In genomic region chr6:41604401-41605050, GRCm38 (mm10) we compare ENCODE assay signal across 8 mouse cellular contexts. TPM values are rescaled to one million over a fixed set of nuclear protein-coding genes. Genes with fewer than 3 reads are reported as not detected.
A peak's percentile ranks its signal among the peaks of the same experiment; 100 is the strongest.
DNase-seq lines count a peak whose midpoint lies in the region; ATAC-seq and TF ChIP-seq lines count a peak whose summit lies in the region.

No protein-coding gene starts in this region.

- peaks cover 5% of the 10 kb centered on the region for H3K4me1 ChIP-seq in embryonic facial prominence, embryonic 14.5 days (ENCODE audit: control insufficient read depth, insufficient read depth, low read length)
- peaks cover 33% of the 10 kb centered on the region for H3K4me1 ChIP-seq in hindbrain, embryonic 15.5 days (replicated peaks)
- H3K4me1 ChIP-seq in limb, embryonic 14.5 days (ENCODE audit: control insufficient read depth, insufficient read depth, low read length): peaks cover 6% of the 10 kb centered on the region; the same call in 1 of the 2 replicates
- H3K4me1 ChIP-seq in midbrain, embryonic 14.5 days (ENCODE audit: control insufficient read depth, insufficient read depth, low read length): peaks cover 20% of the 10 kb centered on the region
- H3K4me1 ChIP-seq in testis, adult 2 months (ENCODE audit: control insufficient read depth, insufficient read depth, low read length): peaks cover 4% of the 10 kb centered on the region

- peak overlapping the region; percentile 82 for H3K9ac ChIP-seq in embryonic facial prominence, embryonic 14.5 days (ENCODE audit: low read depth, low read length)
- H3K9ac ChIP-seq in hindbrain, embryonic 15.5 days: peak overlapping the region; percentile 94
- peak overlapping the region; percentile 81 for H3K9ac ChIP-seq in limb, embryonic 14.5 days (ENCODE audit: low read depth, low read length, severe bottlenecking)
- peak overlapping the region; percentile 90 for H3K9ac ChIP-seq in midbrain, embryonic 14.5 days (replicated peaks; ENCODE audit: low read length)

- 0 out of 2 replicates have a peak, but pooled peaks have one; percentile 40 for TF ChIP-seq POLR2A in limb, embryonic 14.5 days (IDR thresholded peaks at IDR 0.05; ENCODE audit: borderline replicate concordance, extremely low read depth, insufficient read depth, insufficient read length)
- no peak for TF ChIP-seq POLR2A in testis, adult 2 months (IDR thresholded peaks at IDR 0.05; ENCODE audit: control insufficient read depth, low read depth, low read length)

- peak; percentile 56 for ATAC-seq in embryonic facial prominence, embryonic 14.5 days (ENCODE audit: low read depth)
- peak; percentile 77 for ATAC-seq in hindbrain, embryonic 15.5 days (ENCODE audit: low FRiP score, low read depth)
- ATAC-seq in limb, embryonic 14.5 days (ENCODE audit: low FRiP score, low read depth): peak; percentile 74
- peak; percentile 77 for ATAC-seq in midbrain, embryonic 14.5 days (ENCODE audit: low FRiP score, low TSS enrichment)

- H3K9me3 ChIP-seq in embryonic facial prominence, embryonic 14.5 days (ENCODE audit: control insufficient read depth, low read length): no peaks in the 10 kb centered on the region
- H3K9me3 ChIP-seq in hindbrain, embryonic 15.5 days: no peaks in the 10 kb centered on the region
- H3K9me3 ChIP-seq in limb, embryonic 14.5 days (ENCODE audit: control insufficient read depth, low read length): no peaks in the 10 kb centered on the region
- H3K9me3 ChIP-seq in midbrain, embryonic 14.5 days (ENCODE audit: control insufficient read depth, low read length): no peaks in the 10 kb centered on the region

- peak; percentile 72 to 74 for DNase-seq in cerebellum, postnatal 10 days
- no peak for DNase-seq in cerebellum, adult 11-12 months
- DNase-seq in MEL-GATA-1-ER (ENCODE audit: extremely low read depth, low read depth): peak; percentile 36
- peak; percentile 86 for DNase-seq in embryonic facial prominence, embryonic 14.5 days (ENCODE audit: low spot score)
- DNase-seq in limb, embryonic 14.5 days (ENCODE audit: low spot score): peak; percentile 88
- peak; percentile 91 for DNase-seq in midbrain, embryonic 14.5 days

- no peaks in the 10 kb centered on the region for H3K27me3 ChIP-seq in embryonic facial prominence, embryonic 14.5 days (replicated peaks; ENCODE audit: control insufficient read depth, insufficient read depth, low read length)
- H3K27me3 ChIP-seq in hindbrain, embryonic 15.5 days: no peaks in the 10 kb centered on the region
- no peaks in the 10 kb centered on the region for H3K27me3 ChIP-seq in limb, embryonic 14.5 days (ENCODE audit: control insufficient read depth, insufficient read depth, low read length)
- no peaks in the 10 kb centered on the region for H3K27me3 ChIP-seq in midbrain, embryonic 14.5 days (ENCODE audit: control insufficient read depth, insufficient read depth, low read length)
- no peaks in the 10 kb centered on the region for H3K27me3 ChIP-seq in testis, adult 2 months (ENCODE audit: control insufficient read depth, insufficient read depth, low read length)

- WGBS in embryonic facial prominence, embryonic 14.5 days: 0% methylated on average over 22 of the region's 23 CpGs
- WGBS in hindbrain, embryonic 15.5 days: under 1% methylated on average over 23 of the region's 23 CpGs
- 1% methylated on average over 23 of the region's 23 CpGs for WGBS in limb, embryonic 14.5 days
- WGBS in midbrain, embryonic 14.5 days: under 1% methylated on average over 23 of the region's 23 CpGs

- H3K36me3 ChIP-seq in embryonic facial prominence, embryonic 14.5 days (ENCODE audit: control insufficient read depth, insufficient read depth, low read length): no peaks in the 10 kb centered on the region
- no peaks in the 10 kb centered on the region for H3K36me3 ChIP-seq in hindbrain, embryonic 15.5 days
- no peaks in the 10 kb centered on the region for H3K36me3 ChIP-seq in limb, embryonic 14.5 days (ENCODE audit: control insufficient read depth, insufficient read depth, low read length)
- H3K36me3 ChIP-seq in midbrain, embryonic 14.5 days (ENCODE audit: control insufficient read depth, insufficient read depth, low read length): no peaks in the 10 kb centered on the region
- H3K36me3 ChIP-seq in testis, adult 2 months (ENCODE audit: control insufficient read depth, insufficient read depth, low read length): no peaks in the 10 kb centered on the region

- peak; percentile 45; the same call in 1 of the 2 replicates for TF ChIP-seq CTCF in testis, adult 2 months (IDR thresholded peaks at IDR 0.05; ENCODE audit: control insufficient read depth, insufficient read depth, insufficient replicate concordance, low read depth, low read length)

- peak overlapping the region; percentile 90 for H3K27ac ChIP-seq in embryonic facial prominence, embryonic 14.5 days (replicated peaks; ENCODE audit: low read depth, low read length)
- H3K27ac ChIP-seq in hindbrain, embryonic 15.5 days (replicated peaks): peak overlapping the region; percentile 94
- peak overlapping the region; percentile 87 for H3K27ac ChIP-seq in limb, embryonic 14.5 days (replicated peaks; ENCODE audit: low read depth, low read length)
- H3K27ac ChIP-seq in midbrain, embryonic 14.5 days (replicated peaks; ENCODE audit: low read depth, low read length): peak overlapping the region; percentile 92
- no peak overlapping the region for H3K27ac ChIP-seq in testis, adult 2 months (ENCODE audit: control insufficient read depth, insufficient read depth, low read depth, low read length)

- H3K4me2 ChIP-seq in embryonic facial prominence, embryonic 14.5 days (ENCODE audit: low read depth, low read length): peak overlapping the region; percentile 97
- H3K4me2 ChIP-seq in hindbrain, embryonic 15.5 days: peak overlapping the region; percentile 98
- peak overlapping the region; percentile 93 for H3K4me2 ChIP-seq in limb, embryonic 14.5 days (replicated peaks; ENCODE audit: low read depth, low read length, severe bottlenecking)
- peak overlapping the region; percentile 91 for H3K4me2 ChIP-seq in midbrain, embryonic 14.5 days (ENCODE audit: low read length)

- H3K4me3 ChIP-seq in embryonic facial prominence, embryonic 14.5 days (ENCODE audit: low read depth, low read length): peak overlapping the region; percentile 74
- peak overlapping the region; percentile 98 for H3K4me3 ChIP-seq in hindbrain, embryonic 15.5 days
- peak overlapping the region; percentile 69 for H3K4me3 ChIP-seq in limb, embryonic 14.5 days (replicated peaks; ENCODE audit: low read length)
- H3K4me3 ChIP-seq in midbrain, embryonic 14.5 days (replicated peaks; ENCODE audit: low read depth, low read length): peak overlapping the region; percentile 73
- peak overlapping the region; percentile 84 for H3K4me3 ChIP-seq in testis, adult 2 months (ENCODE audit: control insufficient read depth, low read depth, low read length)

RNA-seq across cellular contexts. Expression of gene Ephb6, which starts 0.8 kb away (rescaled TPM):
- polyA plus RNA-seq in embryonic facial prominence, embryonic 14.5 days (2014; fragmentation: Nextera tagmentation; extraction: Ambion mirVana): 13.8 and 15.4 TPM in 2 replicates
- 40.1 and 44.4 TPM in 2 replicates for polyA plus RNA-seq in hindbrain, embryonic 15.5 days (2015; fragmentation: Nextera tagmentation; extraction: Ambion mirVana)
- polyA plus RNA-seq in limb, embryonic 14.5 days (2012; rRNA removed): 16.6 and 23.6 TPM in 2 replicates
- 16.7 and 18.8 TPM in 2 replicates for polyA plus RNA-seq in limb, embryonic 14.5 days (2014; fragmentation: Nextera tagmentation; extraction: Ambion mirVana)
- polyA plus RNA-seq in midbrain, embryonic 14.5 days (2014; fragmentation: Nextera tagmentation; extraction: Ambion mirVana): 36.3 and 38.5 TPM in 2 replicates
- 3.2 and 3.3 TPM in 2 replicates for polyA plus RNA-seq in testis, adult 2 months (2012; rRNA removed)

RNA-seq across cellular contexts. Expression of gene Trpv6, which starts 31.7 kb away (rescaled TPM):
- 0.67 and 0.69 TPM in 2 replicates for polyA plus RNA-seq in embryonic facial prominence, embryonic 14.5 days (2014; fragmentation: Nextera tagmentation; extraction: Ambion mirVana)
- polyA plus RNA-seq in hindbrain, embryonic 15.5 days (2015; fragmentation: Nextera tagmentation; extraction: Ambion mirVana): 0.80 and 0.92 TPM in 2 replicates
- 0.69 and 0.74 TPM in 2 replicates for polyA plus RNA-seq in limb, embryonic 14.5 days (2012; rRNA removed)
- polyA plus RNA-seq in limb, embryonic 14.5 days (2014; fragmentation: Nextera tagmentation; extraction: Ambion mirVana): 0.84 and 1.2 TPM in 2 replicates
- polyA plus RNA-seq in midbrain, embryonic 14.5 days (2014; fragmentation: Nextera tagmentation; extraction: Ambion mirVana): 1.2 and 1.7 TPM in 2 replicates
- 0.42 and 3.0 TPM in 2 replicates for polyA plus RNA-seq in testis, adult 2 months (2012; rRNA removed)
